Mouse (Mus musculus) left cerebral cortex, postnatal 36 days (tissue): ENCODE measurements around the gene Gpr63. TPM values are rescaled to one million over a fixed set of nuclear protein-coding genes. Genes with fewer than 3 reads are reported as not detected.
"Not testable (repeated sequence)": the region's sequence is repeated elsewhere in the genome, so short reads cannot be mapped to it uniquely, and the experiment has no call there.

Source experiments
- DNase-seq, 2 experiments: peaks; one replicate each; pipeline ENCODE4 v3.0.0; 2021 to 2022; ENCODE audit warnings: low spot score in 2 of 2, mixed read lengths in 1 of 2
- intact Hi-C: fragments of 180-260 bp; cut with DNase I; formaldehyde crosslinking; loops from one replicate; pipeline ENCODE4 v1.15.1; 2025
- total RNA-seq, 2 experiments: library from RNA; stranded (reverse); gene quantifications; 2 replicates each; pipeline ENCODE4 v1.2.3; 2021

Gpr63 gene
- total RNA-seq, 2 experiments from 2014 or later = 14.4 to 16.7 TPM

GRCm38 (mm10) chr4:25037260-25037659, 71.1 kb downstream of the Gpr63 start:
- intact Hi-C loops = no loop called here
- DNase-seq = no peak

DNA sequence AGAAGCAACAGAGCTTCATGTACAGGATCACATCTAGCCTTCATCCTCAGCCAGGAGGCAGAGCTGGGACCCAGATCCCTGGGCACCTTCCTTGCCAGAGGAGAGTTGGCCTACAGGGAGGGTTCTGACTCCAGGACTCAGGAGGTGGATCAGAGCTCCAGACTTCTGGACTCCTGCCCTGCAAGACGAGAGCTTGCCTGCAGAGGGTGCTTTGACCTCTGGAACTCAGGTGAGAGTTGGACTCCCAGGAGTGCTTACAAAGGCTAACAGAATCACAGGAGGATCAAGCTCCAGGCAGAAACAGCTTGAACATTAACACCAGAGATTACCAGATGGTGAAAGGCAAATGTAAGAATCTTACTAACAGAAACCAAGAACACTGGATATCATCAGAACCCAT, 89.3 kb downstream of the Gpr63 start:
- intact Hi-C loops, DNase-seq: not testable (repeated sequence)

Other genes starting within 250 kb of the Gpr63 start
- gene Klhl32, start 115.3 kb upstream of the Gpr63 start, total RNA-seq = 10 to 100 TPM; 13.4 to 15.2 TPM
- gene Ndufaf4, start 68.3 kb upstream of the Gpr63 start, total RNA-seq = 10 to 100 TPM; 31.2 to 37.4 TPM